Mouse (Mus musculus) right cerebral cortex, adult 2 months (tissue): ENCODE results near the gene Inka2.
A peak's percentile ranks its signal among the peaks of the same experiment; 100 is the strongest.

Experiments used
- DNase-seq, 2 experiments: peaks; one replicate each; pipeline ENCODE4 v3.0.0; 2021 to 2022; ENCODE audit warnings: low spot score in 2 of 2

Gene Inka2

GRCm38 (mm10) chr3:105704031-105705008 lies at the start of gene Inka2:
Gene Inka2 (plus strand): TSS chr3:105704599.
- DNase-seq = peak; percentile 80 to 83

- no peak for DNase-seq
These were observed 49.3 kb upstream of the Inka2 start for GRCm38 (mm10) chr3:105655031-105655585.

- no peak for DNase-seq
These were observed 43.9 kb upstream of the Inka2 start for GRCm38 (mm10) chr3:105660530-105660929.

GRCm38 (mm10) chr3:105663043-105663442 lies 41.4 kb upstream of the Inka2 start:
- no peak for DNase-seq

- no peak for DNase-seq
These were observed 39.2 kb upstream of the Inka2 start for GRCm38 (mm10) chr3:105665105-105665765.

GRCm38 (mm10) chr3:105666996-105667523 lies 37.3 kb upstream of the Inka2 start:
- no peak for DNase-seq

GRCm38 (mm10) chr3:105668161-105668560 lies 36.2 kb upstream of the Inka2 start:
- peak; percentile 64 to 67 for DNase-seq

- DNase-seq = no peak
These were observed 34.6 kb upstream of the Inka2 start for GRCm38 (mm10) chr3:105669776-105670175.

GRCm38 (mm10) chr3:105670801-105671200 lies 33.6 kb upstream of the Inka2 start:
- no peak for DNase-seq

GRCm38 (mm10) chr3:105674595-105675218 lies 29.7 kb upstream of the Inka2 start:
- peak; percentile 78 to 79 for DNase-seq

- no peak for DNase-seq
These were observed 28.5 kb upstream of the Inka2 start for GRCm38 (mm10) chr3:105675932-105676331.

- DNase-seq = no peak
These were observed 24.1 kb upstream of the Inka2 start for GRCm38 (mm10) chr3:105680346-105680745.

- no peak for DNase-seq
These were observed 17.7 kb upstream of the Inka2 start for GRCm38 (mm10) chr3:105686394-105687323.

GRCm38 (mm10) chr3:105687324-105688060 lies 16.9 kb upstream of the Inka2 start, which contains the start of gene Ddx20:
Gene Ddx20 (minus strand): TSS chr3:105687574.
- DNase-seq = peak; percentile 91 to 94

- DNase-seq = no peak
These were observed 15.9 kb upstream of the Inka2 start for GRCm38 (mm10) chr3:105688536-105688935.

- DNase-seq = peak; percentile 85 to 89
These were observed 10.9 kb upstream of the Inka2 start for GRCm38 (mm10) chr3:105693327-105694080.

- DNase-seq = no peak
These were observed 8.7 kb upstream of the Inka2 start for GRCm38 (mm10) chr3:105695476-105696386.
